Mouse (Mus musculus): ENCODE measurements around the gene Wdr90. TPM values are rescaled to one million over a fixed set of nuclear protein-coding genes. Genes with fewer than 3 reads are reported as not detected.
"Not testable (repeated sequence)": the region's sequence is repeated elsewhere in the genome, so short reads cannot be mapped to it uniquely, and the experiment has no call there.

Gene Wdr90
- total RNA-seq, 2 experiments from 2014 or later: 53.1 to 58.9 TPM

DNA sequence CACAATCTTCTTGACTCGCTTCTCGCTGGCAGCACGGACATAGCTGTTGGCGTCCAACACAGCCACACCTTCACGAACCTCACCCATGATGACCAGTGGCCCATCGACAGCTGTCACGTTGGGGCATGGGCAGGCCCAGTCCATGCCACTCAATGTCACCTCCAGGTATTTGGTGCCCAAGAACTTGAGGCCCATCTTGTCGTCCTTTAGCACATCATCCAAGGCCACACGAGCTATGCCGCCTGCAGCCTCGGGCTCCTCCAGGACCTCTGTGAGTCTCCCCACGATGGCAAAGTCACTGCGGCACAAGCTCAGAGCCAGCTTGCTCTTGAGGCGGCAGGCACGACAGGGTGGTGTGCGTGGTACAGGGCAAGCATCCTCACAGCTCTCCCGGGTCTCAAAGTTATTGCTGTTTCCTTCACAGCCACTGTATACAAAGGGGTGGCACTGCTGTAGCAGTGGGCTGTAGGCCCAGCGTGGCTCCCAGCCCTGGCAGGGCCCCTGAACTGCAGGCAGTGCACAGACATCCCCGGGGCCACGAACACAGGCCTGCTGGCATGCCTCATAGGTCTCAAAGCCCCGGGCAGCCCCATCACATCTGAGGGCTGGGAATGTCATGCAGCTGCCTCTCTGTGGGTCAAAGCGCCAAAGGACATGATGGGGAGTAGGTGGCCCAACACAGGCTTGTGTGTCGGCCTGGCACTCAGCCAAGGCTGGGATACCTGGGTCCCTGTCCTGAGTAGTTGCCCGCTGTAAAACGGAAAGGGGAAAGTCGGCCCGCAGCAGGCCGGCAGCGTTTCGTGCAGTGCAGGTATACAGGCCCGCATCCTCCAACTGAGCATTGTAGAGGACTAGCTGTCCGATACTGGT is 16.7 kb upstream of the Wdr90 start:
- DNase-seq (ENCODE audit: low spot score in 2 of 2): no peak

GRCm38 (mm10) chr17:25877025-25877424 is 15.7 kb upstream of the Wdr90 start:
- no peak for DNase-seq (ENCODE audit: low spot score in 2 of 2)

DNA sequence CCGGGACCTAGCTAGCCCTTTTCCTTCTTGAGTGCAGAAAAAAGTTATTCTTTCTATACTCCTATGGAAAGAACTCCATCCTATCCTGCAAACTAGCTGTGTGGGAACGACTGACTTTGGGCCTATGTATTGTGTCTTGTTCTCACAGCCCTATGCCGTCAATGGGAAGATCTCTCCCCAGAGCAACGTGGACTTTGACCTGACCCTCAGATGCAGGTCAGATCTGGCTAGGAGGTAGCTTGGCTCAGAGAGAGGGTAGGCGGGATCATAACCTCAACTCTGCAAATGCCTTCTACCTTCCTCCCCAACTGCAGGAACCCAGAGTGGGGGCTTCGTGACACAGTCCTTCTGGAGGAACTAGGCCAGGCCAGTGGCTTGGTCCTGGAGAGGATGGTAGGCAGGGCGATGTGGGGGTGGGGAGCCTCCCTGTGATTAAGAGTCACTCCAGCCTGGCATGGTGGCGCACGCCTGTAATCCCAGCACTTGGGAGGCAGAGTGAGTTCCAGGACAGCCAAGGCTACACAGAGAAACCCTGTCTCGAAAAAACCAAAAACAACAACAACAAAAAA is 15.1 kb upstream of the Wdr90 start:
- DNase-seq (ENCODE audit: low spot score in 2 of 2): no peak

GRCm38 (mm10) chr17:25875171-25876136 is 14.2 kb upstream of the Wdr90 start:
- DNase-seq (ENCODE audit: low spot score in 2 of 2): peak; percentile 75 to 85

DNA sequence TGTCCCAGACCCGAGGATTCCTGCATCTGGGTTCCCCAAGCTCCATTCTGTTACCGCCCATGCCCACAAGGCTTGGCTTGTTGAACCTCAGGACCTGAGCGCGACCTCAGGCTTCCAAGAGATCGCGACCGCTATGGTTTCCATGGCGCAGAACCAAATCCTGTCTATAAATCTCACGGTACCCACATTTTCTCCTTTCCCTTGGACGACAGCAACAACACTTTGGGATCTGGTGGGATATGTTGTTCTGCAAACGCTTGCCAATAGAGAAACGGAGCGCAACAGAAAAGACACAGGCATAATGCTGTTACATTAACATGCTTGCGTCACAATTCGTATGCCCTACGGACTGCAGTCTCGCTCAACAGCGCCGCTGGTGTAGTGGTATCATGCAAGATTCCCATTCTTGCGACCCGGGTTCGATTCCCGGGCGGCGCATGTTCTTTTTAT is 13.4 kb upstream of the Wdr90 start, which contains the start of gene Mettl26:
Gene Mettl26 (plus strand): TSS at position 354 of the 450 bp plus-strand sequence.
- peak; percentile 70 to 84 for DNase-seq (ENCODE audit: low spot score in 2 of 2)

GRCm38 (mm10) chr17:25874148-25874720 is 12.9 kb upstream of the Wdr90 start:
- DNase-seq (ENCODE audit: low spot score in 2 of 2): no peak

- no peak for DNase-seq (ENCODE audit: low spot score in 2 of 2)
Measured at GRCm38 (mm10) chr17:25873405-25874147, 12.3 kb upstream of the Wdr90 start.

DNA sequence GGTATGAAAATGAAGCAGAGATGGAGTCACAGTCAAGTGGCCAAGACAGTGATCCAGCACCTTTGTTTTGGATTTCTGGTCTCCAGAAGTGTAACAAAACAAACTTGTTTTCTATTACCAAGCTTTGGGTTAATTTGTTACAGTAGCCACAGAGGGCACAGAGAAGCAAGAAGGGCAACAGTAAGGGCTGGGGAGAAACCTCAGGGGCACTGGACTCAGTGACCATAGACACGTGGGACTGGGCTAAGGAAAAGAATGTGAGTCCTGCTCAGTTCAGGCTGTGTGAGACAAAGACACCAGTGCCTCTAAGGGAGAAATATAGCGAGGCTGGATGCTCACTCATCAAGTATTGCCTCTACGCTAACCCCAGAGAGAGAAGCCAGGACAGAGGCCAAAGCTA is 11.4 kb upstream of the Wdr90 start:
- no peak for DNase-seq (ENCODE audit: low spot score in 2 of 2)

DNA sequence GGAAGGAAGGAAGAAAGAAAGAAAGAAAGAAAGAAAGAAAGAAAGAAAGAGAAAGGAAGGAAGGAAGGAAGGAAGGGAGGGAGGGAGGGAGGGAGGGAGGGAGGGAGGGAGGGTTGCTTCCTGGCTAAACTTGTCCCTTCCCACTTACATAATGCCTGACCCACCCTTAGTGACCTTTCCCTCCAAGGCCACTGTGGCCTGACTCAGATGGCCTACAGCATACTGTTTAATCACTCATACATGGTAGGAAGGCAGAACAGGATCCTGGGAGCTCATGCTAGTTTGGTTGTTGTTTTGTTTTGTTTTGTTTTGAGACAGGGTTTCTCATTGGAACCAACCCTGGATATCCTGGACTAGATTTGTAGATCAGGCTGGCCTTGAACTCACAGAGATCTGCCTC is 10.3 kb upstream of the Wdr90 start:
- not testable (repeated sequence) for DNase-seq (ENCODE audit: low spot score in 2 of 2)

- no peak for DNase-seq (ENCODE audit: low spot score in 2 of 2)
Measured at GRCm38 (mm10) chr17:25869954-25870353, 8.7 kb upstream of the Wdr90 start.

GRCm38 (mm10) chr17:25869498-25869897 is 8.2 kb upstream of the Wdr90 start:
- DNase-seq (ENCODE audit: low spot score in 2 of 2): no peak

DNA sequence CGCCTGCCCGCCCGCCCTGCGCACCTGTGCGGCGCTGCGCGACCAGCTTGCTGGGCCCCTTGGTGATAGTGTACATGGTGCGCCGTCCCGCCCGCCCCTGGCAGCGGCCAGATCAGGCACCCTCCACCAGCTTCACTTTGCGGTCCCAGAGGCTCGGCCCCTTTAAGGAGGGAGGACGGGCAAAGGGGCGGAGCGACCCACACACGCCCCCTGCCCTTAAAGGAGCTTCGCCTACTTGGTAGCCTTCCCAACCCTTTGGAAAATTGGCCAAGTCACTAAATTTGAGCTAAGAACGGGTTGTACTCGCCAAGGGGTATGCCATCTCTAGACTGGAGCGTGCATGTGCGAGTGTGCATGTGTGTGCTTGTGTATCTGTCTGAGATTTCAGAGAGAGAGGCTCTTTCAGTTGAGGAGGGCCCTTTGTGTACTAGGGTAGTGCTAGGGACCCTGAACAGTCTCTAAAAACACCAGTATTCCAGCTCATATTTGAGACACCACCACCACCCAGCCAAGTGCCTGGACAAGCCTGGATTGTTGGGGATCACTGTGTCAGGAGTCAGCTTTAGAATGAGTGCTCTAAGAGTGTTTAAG is 7.4 kb upstream of the Wdr90 start, which contains the start of gene Mcrip2:
Gene Mcrip2 (minus strand): TSS at position 164 of the 591 bp plus-strand sequence.
- DNase-seq (ENCODE audit: low spot score in 2 of 2): peak; percentile 54 to 75

GRCm38 (mm10) chr17:25867836-25868600 is 6.7 kb upstream of the Wdr90 start:
- DNase-seq (ENCODE audit: low spot score in 2 of 2): peak; percentile 42 to 65

DNA sequence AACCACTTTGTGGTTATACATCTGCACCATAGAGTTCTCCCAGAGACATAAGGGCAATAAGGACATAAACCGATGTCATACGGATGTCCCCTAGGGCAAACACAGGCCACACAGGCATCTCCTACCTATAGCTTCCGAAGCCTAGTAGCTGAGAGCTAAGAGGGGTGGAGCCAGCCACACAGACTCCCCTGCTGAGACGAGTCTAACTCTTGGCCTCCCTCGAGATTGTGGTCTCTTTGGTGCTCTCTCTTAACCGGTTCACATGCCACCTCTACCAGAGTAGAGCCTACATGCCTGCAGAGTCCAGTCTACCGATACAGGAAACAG is 6.2 kb upstream of the Wdr90 start:
- DNase-seq (ENCODE audit: low spot score in 2 of 2): no peak

DNA sequence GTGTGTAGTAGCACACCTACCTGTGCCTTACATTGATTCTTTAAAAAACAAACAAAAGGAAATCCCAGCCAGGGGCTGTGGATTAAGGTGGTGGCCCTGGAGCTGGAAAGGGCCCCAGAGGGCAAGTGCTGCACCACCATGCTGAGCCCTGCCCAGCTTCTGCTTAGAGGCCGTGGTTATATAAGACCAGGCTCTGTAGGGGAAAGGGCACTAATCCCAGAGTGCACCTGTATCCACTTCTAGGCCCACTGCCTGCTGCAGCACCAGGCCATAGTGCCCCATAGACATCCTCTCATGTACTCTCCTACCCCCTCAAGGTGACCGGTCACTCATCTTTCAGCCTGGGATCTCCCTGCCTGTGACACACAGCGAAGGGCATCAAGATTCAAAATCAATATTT is 4.9 kb upstream of the Wdr90 start:
- DNase-seq (ENCODE audit: low spot score in 2 of 2): no peak

- DNase-seq (ENCODE audit: low spot score in 2 of 2): no peak
Measured at GRCm38 (mm10) chr17:25865288-25865687, 4.0 kb upstream of the Wdr90 start.

GRCm38 (mm10) chr17:25864311-25864710 is 3.0 kb upstream of the Wdr90 start:
- DNase-seq (ENCODE audit: low spot score in 2 of 2): no peak

- no peak for DNase-seq (ENCODE audit: low spot score in 2 of 2)
Measured at GRCm38 (mm10) chr17:25863681-25864080, 2.4 kb upstream of the Wdr90 start.

All from adrenal gland, postnatal 4 days (tissue).